Mouse (Mus musculus) spleen, adult 2 months (tissue): ENCODE data around the gene Dolpp1. TPM values are rescaled to one million over a fixed set of nuclear protein-coding genes. Genes with fewer than 3 reads are reported as not detected.
A peak's percentile ranks its signal among the peaks of the same experiment; 100 is the strongest.

ENCODE experiments used
- DNase-seq, 2 experiments: peaks; one replicate each; pipeline versions ENCODE4 v3.0.0 to v3.0.0-alpha.2; 2012 to 2021; ENCODE audit warnings: low spot score in 2 of 2, low read depth in 1 of 2
- H3K27ac ChIP-seq: fragments of 200-500 bp; 2 replicates; pipeline ENCODE4 v1.5.1; 2012; ENCODE audit warnings: low read length, inconsistent platforms; ENCODE audit not compliant: insufficient read depth
- H3K27me3 ChIP-seq: fragments of 200-500 bp; 2 replicates; pipeline ENCODE4 v1.6.1; 2012; ENCODE audit warnings: mild to moderate bottlenecking, moderate library complexity, low read length, inconsistent platforms; ENCODE audit not compliant: control insufficient read depth, insufficient read depth
- H3K36me3 ChIP-seq: fragments of 200-500 bp; 2 replicates; pipeline ENCODE4 v1.6.1; 2012; ENCODE audit warnings: mild to moderate bottlenecking, low read length, inconsistent platforms; ENCODE audit not compliant: control insufficient read depth, insufficient read depth
- H3K4me1 ChIP-seq: fragments of 200-500 bp; 2 replicates; pipeline ENCODE4 v1.6.1; 2011; ENCODE audit warnings: inconsistent platforms; ENCODE audit not compliant: control insufficient read depth, insufficient read depth, insufficient read length
- H3K4me3 ChIP-seq: fragments of 200-500 bp; 2 replicates; pipeline ENCODE4 v1.5.1; 2011; ENCODE audit warnings: mild to moderate bottlenecking, inconsistent platforms; ENCODE audit not compliant: insufficient read depth, insufficient read length; ENCODE audit errors: extremely low read depth
- CTCF ChIP-seq: fragments of 200-500 bp; IDR thresholded peaks from 2 replicates; pipeline ENCODE4 v1.5.1; 2011; ENCODE audit warnings: mild to moderate bottlenecking, inconsistent platforms; ENCODE audit not compliant: insufficient read depth, insufficient read length, insufficient replicate concordance; ENCODE audit errors: extremely low read depth
- POLR2A ChIP-seq: fragments of 200-500 bp; IDR thresholded peaks from 2 replicates; pipeline ENCODE4 v1.6.1; 2011; ENCODE audit warnings: low read depth, low read length, inconsistent platforms
- WGBS: fragments of 180-500 bp; shearing (Covaris S2); methylation state at CpG from one replicate; pipeline ENCODE4 v1.1.7; 2018; 5-methylcytosine and 5-hydroxymethylcytosine counted together
- polyA plus RNA-seq: library from polyadenylated mRNA; depleted of rRNA; stranded (reverse); fragments of >200 nt; gene quantifications from 2 replicates; pipeline ENCODE4 v1.2.3, GENCODE M21; 2012

The Dolpp1 gene
- polyA plus RNA-seq, 1 experiment: 31.9 TPM

DNA sequence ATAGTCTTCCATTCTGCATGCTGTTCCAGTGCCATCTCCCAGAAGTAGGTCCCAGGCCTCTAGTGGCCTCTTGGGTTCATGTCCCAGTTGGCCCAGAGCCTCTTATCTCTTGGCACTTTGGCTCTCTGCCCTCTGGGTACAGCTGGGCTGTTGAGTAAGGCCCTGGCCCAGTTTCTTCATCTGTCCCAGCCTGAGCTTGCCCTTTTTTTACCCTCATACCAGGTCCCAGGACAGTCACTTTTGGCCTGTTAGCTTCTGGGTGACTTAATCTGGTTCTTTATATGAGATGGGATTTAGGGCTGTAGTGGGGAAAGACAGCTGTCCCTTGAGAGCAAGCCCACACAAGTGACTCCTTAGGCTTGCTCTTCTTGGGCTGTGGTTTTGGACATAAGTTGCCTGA lies 37.1 kb downstream of the Dolpp1 start:
- H3K36me3 ChIP-seq: peaks cover 46% of the 10 kb centered on the region
- H3K4me1 ChIP-seq: no peaks in the 10 kb centered on the region
- no peak for DNase-seq
- H3K4me3 ChIP-seq: no peak overlapping the region
- H3K27ac ChIP-seq: no peak overlapping the region
- H3K27me3 ChIP-seq: no peaks in the 10 kb centered on the region
- no peak for TF ChIP-seq POLR2A
- no peak for TF ChIP-seq CTCF

DNA sequence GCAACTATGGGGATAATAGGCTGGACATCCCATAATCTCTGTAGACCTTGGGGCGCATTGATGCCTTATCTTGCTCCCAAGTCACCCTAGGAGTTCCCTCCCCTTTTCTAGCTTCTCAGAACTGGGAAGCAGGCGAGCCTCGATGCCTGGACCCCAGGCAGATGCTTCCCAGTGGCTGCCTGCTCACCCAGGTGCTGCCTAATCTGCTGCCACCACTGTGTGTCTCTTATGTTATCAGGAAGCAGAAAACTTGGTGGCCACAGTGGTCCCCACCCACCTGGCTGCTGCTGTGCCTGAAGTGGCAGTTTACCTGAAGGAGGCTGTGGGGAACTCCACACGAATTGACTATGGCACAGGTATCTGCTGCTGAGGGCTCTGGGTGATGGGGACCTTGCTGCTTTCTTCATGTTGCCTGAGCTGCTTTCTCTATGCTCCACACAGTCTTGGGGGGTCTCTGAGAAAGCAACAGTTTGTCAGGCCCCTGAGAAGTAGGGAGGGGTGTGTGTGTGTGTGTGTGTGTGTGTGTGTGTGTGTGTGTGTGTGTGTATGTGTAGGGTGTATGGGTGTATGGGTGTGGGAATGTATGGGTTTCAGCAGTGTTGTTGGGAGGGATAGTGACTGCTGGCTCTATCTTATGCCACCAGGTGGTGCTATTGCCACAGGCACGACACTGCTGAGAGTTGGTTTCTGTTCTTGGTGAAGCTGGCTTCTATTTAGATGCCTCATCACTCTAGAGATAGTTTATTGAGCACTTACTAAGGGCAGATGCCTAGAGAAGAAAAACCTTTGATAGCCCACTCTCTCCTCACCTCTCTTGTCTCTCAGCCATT lies 43.5 kb downstream of the Dolpp1 start:
- no peaks in the 10 kb centered on the region for H3K4me1 ChIP-seq
- H3K36me3 ChIP-seq: peaks cover 34% of the 10 kb centered on the region
- WGBS: 52% methylated on average over 5 of the region's 5 CpGs
- no peak overlapping the region for H3K27ac ChIP-seq
- TF ChIP-seq CTCF (peak; percentile 90; the same call in 1 of the 2 replicates), POLR2A (no peak)
- no peak overlapping the region for H3K4me3 ChIP-seq
- no peaks in the 10 kb centered on the region for H3K27me3 ChIP-seq
- peak; percentile 59 to 69 for DNase-seq

DNA sequence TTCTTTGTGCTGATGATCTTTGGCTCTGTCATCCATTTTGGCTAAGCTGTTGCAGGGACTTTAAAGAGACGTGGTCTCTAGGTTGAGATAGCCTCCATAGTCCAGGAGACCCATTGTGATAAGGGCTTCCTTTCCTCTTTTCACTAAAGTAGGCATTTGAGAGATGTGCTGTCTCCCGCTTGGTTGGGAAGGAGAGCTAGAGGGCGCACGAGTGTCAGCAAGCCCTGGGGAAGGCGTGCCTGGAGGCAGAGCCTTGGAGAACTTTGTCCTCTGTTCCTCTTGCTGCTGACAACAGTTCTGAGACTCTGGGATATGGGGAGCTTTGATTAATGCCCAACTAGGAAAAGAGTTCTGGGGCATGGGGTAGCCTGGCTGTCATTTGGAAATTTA lies 44.1 kb downstream of the Dolpp1 start:
- Histone ChIP-seq H3K36me3 (peaks cover 31% of the 10 kb centered on the region), H3K4me3 (no peak overlapping the region), H3K27me3 (no peaks in the 10 kb centered on the region), H3K4me1 (peaks cover under 1% of the 10 kb centered on the region; the same call in 1 of the 2 replicates), H3K27ac (no peak overlapping the region)
- no peak for DNase-seq
- WGBS: 91% methylated on average over 5 of the region's 5 CpGs
- TF ChIP-seq CTCF (no peak), POLR2A (no peak)

DNA sequence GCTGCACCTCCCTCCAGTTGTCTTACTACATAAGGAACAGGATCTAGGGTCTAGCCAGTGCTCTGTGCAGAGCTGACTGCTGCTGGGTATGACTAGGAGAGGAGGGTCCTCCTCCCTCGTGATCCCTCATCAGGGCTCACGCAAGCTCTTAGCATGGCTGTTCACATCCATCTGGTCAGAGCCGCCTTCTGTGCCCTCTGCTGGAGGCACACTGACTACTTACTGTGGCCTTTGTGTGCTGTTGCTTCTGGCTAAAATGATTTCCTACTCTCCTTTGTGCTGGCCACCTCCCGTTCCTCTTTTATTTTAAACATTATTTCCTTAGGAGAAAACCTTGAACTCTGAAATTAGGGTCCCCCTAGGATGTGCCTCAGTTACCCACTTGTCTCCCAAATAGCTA lies 44.8 kb downstream of the Dolpp1 start:
- no peak for DNase-seq
- WGBS: 91% methylated on average over 4 of the region's 4 CpGs
- H3K4me1 ChIP-seq: peaks cover 5% of the 10 kb centered on the region; the same call in 1 of the 2 replicates
- no peak for TF ChIP-seq CTCF
- TF ChIP-seq POLR2A: no peak
- peaks cover 30% of the 10 kb centered on the region for H3K36me3 ChIP-seq
- no peak overlapping the region for H3K27ac ChIP-seq
- H3K27me3 ChIP-seq: no peaks in the 10 kb centered on the region
- no peak overlapping the region for H3K4me3 ChIP-seq

DNA sequence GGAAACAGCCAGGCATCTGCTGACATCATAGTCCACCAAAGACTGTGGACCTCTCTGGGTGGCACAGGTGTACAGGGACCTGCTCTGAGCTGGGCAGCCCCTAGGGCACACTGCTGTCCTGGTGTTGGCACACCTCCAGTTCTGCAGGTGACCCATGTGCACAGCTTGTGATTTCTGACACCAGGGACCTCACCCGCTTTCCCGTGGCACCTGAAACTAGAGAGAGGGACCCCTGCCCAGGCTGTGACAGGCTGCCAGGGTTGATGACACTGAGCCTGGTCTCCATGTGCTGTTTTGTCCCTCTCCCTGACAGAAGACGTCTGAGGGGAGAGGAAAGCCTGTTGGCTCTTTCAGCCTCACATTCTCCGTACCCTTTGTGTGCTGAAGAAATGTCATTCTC lies 45.7 kb downstream of the Dolpp1 start:
- peaks cover 26% of the 10 kb centered on the region for H3K36me3 ChIP-seq
- TF ChIP-seq CTCF (no peak), POLR2A (no peak)
- WGBS: 91% methylated on average over 4 of the region's 4 CpGs
- peaks cover 14% of the 10 kb centered on the region for H3K4me1 ChIP-seq
- no peak for DNase-seq
- H3K4me3 ChIP-seq: no peak overlapping the region
- no peaks in the 10 kb centered on the region for H3K27me3 ChIP-seq
- no peak overlapping the region for H3K27ac ChIP-seq

GRCm38 (mm10) chr2:30439631-30440030 lies 47.6 kb downstream of the Dolpp1 start:
- Histone ChIP-seq H3K36me3 (peaks cover 19% of the 10 kb centered on the region), H3K4me3 (no peak overlapping the region), H3K27me3 (no peaks in the 10 kb centered on the region), H3K27ac (peak overlapping the region; percentile 99), H3K4me1 (peaks cover 15% of the 10 kb centered on the region)
- TF ChIP-seq CTCF: no peak
- no peak for DNase-seq
- WGBS: 94% methylated on average over 6 of the region's 6 CpGs

DNA sequence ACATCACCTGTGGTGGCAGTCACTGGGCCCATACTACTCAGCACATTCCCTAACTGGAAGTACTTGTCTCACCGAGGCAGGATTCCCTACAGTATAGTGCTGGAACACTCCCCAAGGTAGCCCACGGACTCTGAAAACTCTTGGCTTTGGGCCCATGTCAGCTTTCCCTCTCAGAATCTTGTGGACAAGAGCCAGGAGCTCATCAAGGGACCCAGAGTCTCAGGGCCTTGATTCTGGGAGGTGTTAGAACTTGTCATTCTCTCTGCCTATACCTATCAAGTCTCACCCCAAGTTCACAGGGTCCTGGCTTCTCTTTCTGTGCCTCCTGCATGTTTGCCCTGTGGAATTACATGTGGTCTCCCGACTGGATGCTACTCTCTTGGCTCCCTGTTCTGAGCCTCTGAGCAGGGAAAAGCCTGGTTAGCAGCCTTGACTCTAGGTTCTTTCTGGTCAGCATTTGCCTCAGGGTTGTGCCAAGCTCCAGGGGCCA lies 48.2 kb downstream of the Dolpp1 start:
- H3K36me3 ChIP-seq: peaks cover 19% of the 10 kb centered on the region
- peaks cover 15% of the 10 kb centered on the region for H3K4me1 ChIP-seq
- 74% methylated on average over 3 of the region's 3 CpGs for WGBS
- no peak for TF ChIP-seq CTCF
- TF ChIP-seq POLR2A: no peak
- no peak for DNase-seq
- H3K27me3 ChIP-seq: no peaks in the 10 kb centered on the region
- H3K4me3 ChIP-seq: no peak overlapping the region
- H3K27ac ChIP-seq: peak overlapping the region; percentile 99
